Mouse (Mus musculus) hindbrain, embryonic 12.5 days (tissue): ENCODE measurements at regions not wholly inside any gene's neighbourhood (a gene's known extent, or its start where the extent isn't known, plus 50 kb on each side); places are given as distances from the start of the nearest gene placed in this dataset.

ENCODE experiments used
- ATAC-seq: fragments of 200-750 bp; cut with Nextera tagmentation; 2 replicates; pipeline ENCODE4 v1.8.0; 2017; ENCODE audit warnings: moderate TSS enrichment; ENCODE audit not compliant: low FRiP score
- H3K27ac ChIP-seq: fragments of 300-500 bp; sonication (generic); 2 replicates; pipeline ENCODE4 v1.5.1; 2016; ENCODE audit warnings: mild to moderate bottlenecking
- H3K27me3 ChIP-seq: fragments of 300-500 bp; sonication (generic); 2 replicates; pipeline ENCODE4 v1.6.1; 2016; ENCODE audit warnings: mild to moderate bottlenecking
- H3K36me3 ChIP-seq: fragments of 300-500 bp; sonication (generic); 2 replicates; pipeline ENCODE4 v1.6.1; 2016; ENCODE audit warnings: mild to moderate bottlenecking
- H3K4me1 ChIP-seq: fragments of 300-500 bp; sonication (generic); 2 replicates; pipeline ENCODE4 v1.6.1; 2016
- H3K4me2 ChIP-seq: fragments of 300-500 bp; sonication (generic); replicated peaks from 2 replicates; pipeline ENCODE4 v1.6.1; 2016; ENCODE audit warnings: mild to moderate bottlenecking
- H3K4me3 ChIP-seq: fragments of 300-500 bp; sonication (generic); 2 replicates; pipeline ENCODE4 v1.5.1; 2016; ENCODE audit warnings: mild to moderate bottlenecking
- H3K9ac ChIP-seq: fragments of 300-500 bp; sonication (generic); 2 replicates; pipeline ENCODE4 v1.6.1; 2016; ENCODE audit warnings: mild to moderate bottlenecking, moderate library complexity
- H3K9me3 ChIP-seq: fragments of 300-500 bp; sonication (generic); replicated peaks from 2 replicates; pipeline ENCODE4 v1.6.1; 2016; ENCODE audit warnings: mild to moderate bottlenecking
- WGBS: fragments of 180-500 bp; shearing (Covaris S2); methylation state at CpG from one replicate; pipeline ENCODE4 v1.1.7; 2016; 5-methylcytosine and 5-hydroxymethylcytosine counted together

GRCm38 (mm10) chr7:124681212-124681611 is 698.5 kb downstream of the Hs3st4 start:
- no peak overlapping the region for H3K27ac ChIP-seq
- H3K27me3 ChIP-seq: no peaks in the 10 kb centered on the region
- 80% methylated on average over 10 of the region's 10 CpGs for WGBS
- no peak overlapping the region for H3K4me2 ChIP-seq
- no peaks in the 10 kb centered on the region for H3K36me3 ChIP-seq
- no peak overlapping the region for H3K4me3 ChIP-seq
- H3K4me1 ChIP-seq: no peaks in the 10 kb centered on the region
- no peaks in the 10 kb centered on the region for H3K9me3 ChIP-seq
- no peak for ATAC-seq
- no peak overlapping the region for H3K9ac ChIP-seq

GRCm38 (mm10) chr7:124681820-124682219 is 699.2 kb downstream of the Hs3st4 start:
- no peak for ATAC-seq
- H3K36me3 ChIP-seq: no peaks in the 10 kb centered on the region
- H3K4me1 ChIP-seq: no peaks in the 10 kb centered on the region
- H3K4me2 ChIP-seq: no peak overlapping the region
- no peak overlapping the region for H3K27ac ChIP-seq
- no peaks in the 10 kb centered on the region for H3K9me3 ChIP-seq
- H3K4me3 ChIP-seq: no peak overlapping the region
- WGBS: 93% methylated on average over 2 of the region's 2 CpGs
- no peak overlapping the region for H3K9ac ChIP-seq
- H3K27me3 ChIP-seq: no peaks in the 10 kb centered on the region

GRCm38 (mm10) chr7:124685424-124685823 is 702.8 kb downstream of the Hs3st4 start:
- Histone ChIP-seq H3K27ac (no peak overlapping the region), H3K9me3 (no peaks in the 10 kb centered on the region), H3K4me1 (no peaks in the 10 kb centered on the region), H3K9ac (no peak overlapping the region), H3K27me3 (no peaks in the 10 kb centered on the region), H3K4me3 (no peak overlapping the region), H3K4me2 (no peak overlapping the region), H3K36me3 (no peaks in the 10 kb centered on the region)
- WGBS: 70% methylated on average over 2 of the region's 2 CpGs
- ATAC-seq: no peak

DNA sequence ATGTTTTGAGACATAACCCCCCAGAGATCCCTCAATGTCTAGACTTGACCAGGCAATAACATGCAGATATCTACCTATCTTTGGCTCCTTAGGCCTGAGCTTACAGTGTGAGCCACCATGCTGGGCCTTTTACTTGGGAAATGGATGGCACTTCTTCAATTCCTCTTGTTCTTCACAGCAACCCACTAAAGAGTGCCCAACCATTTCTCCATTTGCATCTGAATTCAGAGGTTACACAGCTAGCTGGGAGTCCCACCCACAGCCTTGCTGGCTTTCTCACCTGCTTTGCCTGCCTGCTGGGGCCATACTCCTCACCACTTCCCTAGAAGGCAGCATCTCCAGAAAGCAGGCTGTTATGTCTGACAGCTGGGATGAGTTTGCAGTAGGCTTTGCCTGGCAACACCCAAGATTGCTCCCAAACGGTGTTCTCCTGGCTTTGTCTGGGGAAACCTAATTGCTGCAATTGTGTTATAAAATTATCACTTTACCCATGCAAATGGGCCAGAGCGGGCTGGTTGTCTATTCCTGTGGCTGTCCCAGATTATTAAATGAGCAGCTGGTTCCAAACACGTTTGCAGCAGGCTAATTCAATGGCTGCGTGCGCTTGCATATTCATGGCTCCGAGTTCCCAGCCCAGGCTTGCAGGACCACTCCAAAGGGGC is 721.6 kb downstream of the Hs3st4 start:
- 42% methylated on average over 6 of the region's 6 CpGs for WGBS
- H3K36me3 ChIP-seq: no peaks in the 10 kb centered on the region
- H3K27me3 ChIP-seq: no peaks in the 10 kb centered on the region
- no peak overlapping the region for H3K4me2 ChIP-seq
- H3K4me3 ChIP-seq: no peak overlapping the region
- H3K27ac ChIP-seq: no peak overlapping the region
- H3K4me1 ChIP-seq: peaks cover 6% of the 10 kb centered on the region; the same call in 1 of the 2 replicates
- no peak for ATAC-seq
- no peak overlapping the region for H3K9ac ChIP-seq
- H3K9me3 ChIP-seq: no peaks in the 10 kb centered on the region

- H3K9ac ChIP-seq: no peak overlapping the region
- peaks cover 7% of the 10 kb centered on the region; the same call in 1 of the 2 replicates for H3K4me1 ChIP-seq
- no peak overlapping the region for H3K4me3 ChIP-seq
- no peak for ATAC-seq
- no peaks in the 10 kb centered on the region for H3K27me3 ChIP-seq
- H3K4me2 ChIP-seq: no peak overlapping the region
- H3K27ac ChIP-seq: no peak overlapping the region
- H3K36me3 ChIP-seq: no peaks in the 10 kb centered on the region
- H3K9me3 ChIP-seq: no peaks in the 10 kb centered on the region
- 42% methylated on average over 3 of the region's 3 CpGs for WGBS
Observed at GRCm38 (mm10) chr7:124707143-124707542, 724.5 kb downstream of the Hs3st4 start.

GRCm38 (mm10) chr7:124708771-124709485 is 726.3 kb downstream of the Hs3st4 start:
- no peaks in the 10 kb centered on the region for H3K9me3 ChIP-seq
- H3K4me2 ChIP-seq: no peak overlapping the region
- H3K36me3 ChIP-seq: no peaks in the 10 kb centered on the region
- 56% methylated on average over 11 of the region's 11 CpGs for WGBS
- no peak overlapping the region for H3K4me3 ChIP-seq
- no peak overlapping the region for H3K9ac ChIP-seq
- peaks cover 7% of the 10 kb centered on the region; the same call in 1 of the 2 replicates for H3K4me1 ChIP-seq
- H3K27ac ChIP-seq: no peak overlapping the region
- no peak for ATAC-seq
- H3K27me3 ChIP-seq: no peaks in the 10 kb centered on the region

DNA sequence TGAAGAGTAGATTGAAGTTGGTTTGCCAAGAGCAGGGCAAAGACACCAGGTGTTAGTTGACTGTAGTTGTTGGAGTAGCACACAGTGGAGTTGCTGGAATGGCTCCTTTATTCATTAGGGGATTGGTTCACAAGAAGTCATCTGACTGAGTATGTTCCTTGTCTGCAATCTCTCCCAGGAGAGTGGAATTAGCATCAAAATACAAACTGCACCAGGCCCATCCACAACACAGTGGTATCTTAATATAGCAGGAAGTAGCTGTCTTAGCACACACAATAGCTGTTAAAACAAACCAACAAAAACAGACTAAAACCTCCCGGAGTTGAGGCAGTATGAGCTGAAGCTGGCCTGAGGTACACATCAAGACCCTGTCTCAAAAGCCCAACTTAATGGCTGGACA is 723.5 kb upstream of the Kdm8 start:
- ATAC-seq: no peak
- Histone ChIP-seq H3K4me1 (no peaks in the 10 kb centered on the region), H3K4me3 (no peak overlapping the region), H3K4me2 (no peak overlapping the region), H3K9ac (no peak overlapping the region), H3K27me3 (no peaks in the 10 kb centered on the region), H3K36me3 (no peaks in the 10 kb centered on the region), H3K9me3 (no peaks in the 10 kb centered on the region), H3K27ac (no peak overlapping the region)
- WGBS: 63% methylated on average over 1 of the region's 1 CpGs

- ATAC-seq: no peak
- H3K27ac ChIP-seq: no peak overlapping the region
- H3K9ac ChIP-seq: no peak overlapping the region
- no peaks in the 10 kb centered on the region for H3K36me3 ChIP-seq
- H3K9me3 ChIP-seq: no peaks in the 10 kb centered on the region
- no peak overlapping the region for H3K4me2 ChIP-seq
- H3K4me1 ChIP-seq: no peaks in the 10 kb centered on the region
- 5% methylated on average over 2 of the region's 2 CpGs for WGBS
- H3K4me3 ChIP-seq: no peak overlapping the region
- no peaks in the 10 kb centered on the region for H3K27me3 ChIP-seq
Observed at GRCm38 (mm10) chr7:124742086-124742485, 702.4 kb upstream of the Kdm8 start.

GRCm38 (mm10) chr7:124746321-124746720 is 698.2 kb upstream of the Kdm8 start:
- Histone ChIP-seq H3K4me2 (no peak overlapping the region), H3K36me3 (no peaks in the 10 kb centered on the region), H3K27ac (no peak overlapping the region), H3K4me1 (no peaks in the 10 kb centered on the region), H3K9me3 (no peaks in the 10 kb centered on the region), H3K27me3 (no peaks in the 10 kb centered on the region), H3K9ac (no peak overlapping the region), H3K4me3 (no peak overlapping the region)
- ATAC-seq: no peak
- WGBS: 86% methylated on average over 2 of the region's 2 CpGs

GRCm38 (mm10) chr7:124748396-124748795 is 696.1 kb upstream of the Kdm8 start:
- WGBS: 84% methylated on average over 3 of the region's 3 CpGs

GRCm38 (mm10) chr7:124759084-124759483 is 685.4 kb upstream of the Kdm8 start:
- H3K9me3 ChIP-seq: no peaks in the 10 kb centered on the region
- no peak overlapping the region for H3K4me2 ChIP-seq
- no peaks in the 10 kb centered on the region for H3K27me3 ChIP-seq
- no peak overlapping the region for H3K9ac ChIP-seq
- no peak overlapping the region for H3K27ac ChIP-seq
- no peaks in the 10 kb centered on the region for H3K36me3 ChIP-seq
- H3K4me1 ChIP-seq: no peaks in the 10 kb centered on the region
- no peak overlapping the region for H3K4me3 ChIP-seq
- 92% methylated on average over 4 of the region's 4 CpGs for WGBS
- ATAC-seq: no peak

More at GRCm38 (mm10) chr7:124748396-124748795, 696.1 kb upstream of the Kdm8 start:
- Histone ChIP-seq H3K27ac (no peak overlapping the region), H3K4me3 (no peak overlapping the region), H3K27me3 (no peaks in the 10 kb centered on the region), H3K36me3 (no peaks in the 10 kb centered on the region), H3K9me3 (no peaks in the 10 kb centered on the region), H3K4me2 (no peak overlapping the region), H3K9ac (no peak overlapping the region), H3K4me1 (no peaks in the 10 kb centered on the region)
- ATAC-seq: no peak

GRCm38 (mm10) chr7:124777822-124778221 is 666.7 kb upstream of the Kdm8 start:
- H3K9me3 ChIP-seq: no peaks in the 10 kb centered on the region
- H3K4me2 ChIP-seq: no peak overlapping the region
- H3K9ac ChIP-seq: no peak overlapping the region
- ATAC-seq: no peak
- H3K36me3 ChIP-seq: no peaks in the 10 kb centered on the region
- no peak overlapping the region for H3K4me3 ChIP-seq
- no peaks in the 10 kb centered on the region for H3K4me1 ChIP-seq
- 93% methylated on average over 1 of the region's 1 CpGs for WGBS
- no peak overlapping the region for H3K27ac ChIP-seq
- no peaks in the 10 kb centered on the region for H3K27me3 ChIP-seq

DNA sequence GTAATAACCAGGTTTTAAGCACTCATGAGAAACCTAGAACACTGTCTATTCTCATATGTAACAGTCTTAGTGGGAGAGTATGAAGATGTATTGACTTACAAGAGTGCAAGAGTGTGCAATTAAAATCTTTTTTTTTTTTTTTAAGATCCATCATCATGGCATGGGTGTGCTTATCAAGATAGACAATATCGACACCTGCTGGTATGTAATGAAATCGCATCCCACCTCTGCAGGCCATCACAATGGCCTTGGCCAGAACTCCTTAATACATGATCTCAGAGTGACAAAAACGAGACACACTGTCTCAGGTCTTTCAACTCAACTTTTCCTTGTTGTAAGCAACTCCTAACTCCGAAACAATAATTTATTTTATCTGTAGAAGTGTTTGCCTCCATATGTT is 661.7 kb upstream of the Kdm8 start:
- Histone ChIP-seq H3K9ac (no peak overlapping the region), H3K36me3 (no peaks in the 10 kb centered on the region), H3K4me1 (no peaks in the 10 kb centered on the region), H3K9me3 (peaks cover 8% of the 10 kb centered on the region; the same call in 1 of the 2 replicates), H3K4me2 (no peak overlapping the region), H3K27me3 (no peaks in the 10 kb centered on the region), H3K27ac (no peak overlapping the region), H3K4me3 (no peak overlapping the region)
- WGBS: 53% methylated on average over 4 of the region's 4 CpGs
- ATAC-seq: no peak
